Mouse (Mus musculus) brown adipose tissue, adult 24 weeks (tissue): ENCODE measurements at regions not wholly inside any gene's neighbourhood (a gene's known extent, or its start where the extent isn't known, plus 50 kb on each side); places are given as distances from the start of the nearest gene placed in this dataset.
"Not testable (repeated sequence)": the region's sequence is repeated elsewhere in the genome, so short reads cannot be mapped to it uniquely, and the experiment has no call there.

ENCODE experiments used
- H3K27ac ChIP-seq: fragments of 200-500 bp; replicated peaks from 2 replicates; pipeline ENCODE4 v1.5.1; 2012; ENCODE audit warnings: low read depth, mild to moderate bottlenecking, low read length
- H3K4me1 ChIP-seq: fragments of 200-500 bp; 2 replicates; pipeline ENCODE4 v1.6.1; 2012; ENCODE audit warnings: low read length, mixed read lengths; ENCODE audit not compliant: control insufficient read depth, insufficient read depth, insufficient read length
- H3K4me3 ChIP-seq: fragments of 200-500 bp; 2 replicates; pipeline ENCODE4 v1.5.1; 2012; ENCODE audit warnings: low read depth, mild to moderate bottlenecking, low read length, moderate library complexity; ENCODE audit not compliant: insufficient read depth

GRCm38 (mm10) chr14:53042016-53042415 lies 546.5 kb upstream of the Olfr1507 start:
- not testable (repeated sequence) for H3K27ac ChIP-seq, H3K4me1 ChIP-seq, H3K4me3 ChIP-seq

- H3K27ac ChIP-seq, H3K4me3 ChIP-seq, H3K4me1 ChIP-seq: not testable (repeated sequence)
These were observed 543.9 kb upstream of the Olfr1507 start for GRCm38 (mm10) chr14:53039475-53039874.

- not testable (repeated sequence) for H3K27ac ChIP-seq, H3K4me1 ChIP-seq, H3K4me3 ChIP-seq
These were observed 539.4 kb upstream of the Olfr1507 start for GRCm38 (mm10) chr14:53034940-53035339.

- H3K27ac ChIP-seq, H3K4me3 ChIP-seq, H3K4me1 ChIP-seq: not testable (repeated sequence)
These were observed 537.7 kb upstream of the Olfr1507 start for GRCm38 (mm10) chr14:53033221-53033620.

GRCm38 (mm10) chr14:53032498-53032897 lies 536.9 kb upstream of the Olfr1507 start:
- H3K4me1 ChIP-seq, H3K27ac ChIP-seq, H3K4me3 ChIP-seq: not testable (repeated sequence)

- not testable (repeated sequence) for H3K27ac ChIP-seq, H3K4me3 ChIP-seq, H3K4me1 ChIP-seq
These were observed 534.7 kb upstream of the Olfr1507 start for GRCm38 (mm10) chr14:53030227-53030626.

GRCm38 (mm10) chr14:53026958-53027357 lies 531.4 kb upstream of the Olfr1507 start:
- not testable (repeated sequence) for H3K27ac ChIP-seq, H3K4me3 ChIP-seq, H3K4me1 ChIP-seq

GRCm38 (mm10) chr14:53020152-53020551 lies 524.6 kb upstream of the Olfr1507 start:
- H3K4me1 ChIP-seq, H3K4me3 ChIP-seq, H3K27ac ChIP-seq: not testable (repeated sequence)

GRCm38 (mm10) chr14:53007741-53008140 lies 512.2 kb upstream of the Olfr1507 start:
- H3K4me3 ChIP-seq, H3K27ac ChIP-seq, H3K4me1 ChIP-seq: not testable (repeated sequence)

GRCm38 (mm10) chr14:53007323-53007722 lies 511.8 kb upstream of the Olfr1507 start:
- H3K27ac ChIP-seq, H3K4me1 ChIP-seq, H3K4me3 ChIP-seq: not testable (repeated sequence)

GRCm38 (mm10) chr14:53001289-53001688 lies 505.7 kb upstream of the Olfr1507 start:
- not testable (repeated sequence) for H3K4me3 ChIP-seq, H3K27ac ChIP-seq, H3K4me1 ChIP-seq

GRCm38 (mm10) chr14:52992106-52992760 lies 496.7 kb upstream of the Olfr1507 start:
- not testable (repeated sequence) for H3K4me1 ChIP-seq

GRCm38 (mm10) chr14:52991328-52991665 lies 495.7 kb upstream of the Olfr1507 start:
- not testable (repeated sequence) for H3K4me3 ChIP-seq, H3K27ac ChIP-seq, H3K4me1 ChIP-seq

More at GRCm38 (mm10) chr14:52992106-52992760, 496.7 kb upstream of the Olfr1507 start:
- H3K4me3 ChIP-seq, H3K27ac ChIP-seq: not testable (repeated sequence)

GRCm38 (mm10) chr14:52990569-52991327 lies 495.2 kb upstream of the Olfr1507 start:
- not testable (repeated sequence) for H3K4me1 ChIP-seq, H3K27ac ChIP-seq, H3K4me3 ChIP-seq

- H3K4me1 ChIP-seq, H3K27ac ChIP-seq, H3K4me3 ChIP-seq: not testable (repeated sequence)
These were observed 494.4 kb upstream of the Olfr1507 start for GRCm38 (mm10) chr14:52989940-52990339.

- not testable (repeated sequence) for H3K4me3 ChIP-seq, H3K4me1 ChIP-seq, H3K27ac ChIP-seq
These were observed 493.0 kb upstream of the Olfr1507 start for GRCm38 (mm10) chr14:52988563-52988962.
